12 mouse cellular contexts compared by ENCODE assay signal in genomic region chr12:117404157-117404752, GRCm38 (mm10).
DNase-seq lines count a peak whose midpoint lies in the region; ATAC-seq lines count a peak whose summit lies in the region.
"Had no signal": no experiment of that assay in that cellular context is flagged by ENCODE, and none has a peak within 500 bp of the region (broad histone marks: within the 10 kb centered on the region; RNA-seq: fewer than 3 reads in every experiment).

No protein-coding gene starts in this region.

- peak; percentile 66 for ATAC-seq in lung, embryonic 16.5 days (ENCODE audit: low read depth)
- no peak for ATAC-seq in forebrain, embryonic 16.5 days
- ATAC-seq: liver, embryonic 12.5 days had no signal

- peak overlapping the region; percentile 6 for H3K27ac ChIP-seq in lung, embryonic 16.5 days (ENCODE audit: low read length)
- H3K27ac ChIP-seq in forebrain, embryonic 16.5 days (ENCODE audit: low read length), result no peak overlapping the region
- H3K27ac ChIP-seq: embryonic facial prominence, embryonic 15.5 days; kidney, postnatal 0 days; liver, embryonic 12.5 days had no signal

- intact Hi-C loops in heart, postnatal 14 days (cut with DNase I), result no loop called here

- WGBS in lung, embryonic 16.5 days, result 35% methylated on average over 5 of the region's 5 CpGs
- 74% methylated on average over 5 of the region's 5 CpGs for WGBS in forebrain, embryonic 16.5 days

- H3K9me3 ChIP-seq in lung, embryonic 16.5 days (ENCODE audit: control insufficient read depth, low read length), result no peaks in the 10 kb centered on the region
- H3K9me3 ChIP-seq in forebrain, embryonic 16.5 days (ENCODE audit: control insufficient read depth, low read length), result no peaks in the 10 kb centered on the region
- H3K9me3 ChIP-seq: embryonic facial prominence, embryonic 15.5 days; liver, embryonic 12.5 days had no signal

- peak; percentile 29 to 64 for DNase-seq in adrenal gland, adult (ENCODE audit: inconsistent age in 2 of 2, low spot score in 1 of 2)
- no peak for DNase-seq in adrenal gland, adult 18-20 months (ENCODE audit: low spot score in 2 of 2)
- DNase-seq in lung, postnatal 36 days, result no peak
- peak; percentile 7 to 9 for DNase-seq in heart, postnatal 14 days
- DNase-seq in kidney, postnatal 4 days, result peak; percentile 10 to 24
- DNase-seq in spleen, adult 12 weeks (ENCODE audit: low spot score), result no peak

- H3K36me3 ChIP-seq in lung, embryonic 16.5 days (ENCODE audit: control insufficient read depth, insufficient read depth, low read length), result no peaks in the 10 kb centered on the region
- no peaks in the 10 kb centered on the region for H3K36me3 ChIP-seq in forebrain, embryonic 16.5 days (ENCODE audit: control insufficient read depth, insufficient read depth)
- H3K36me3 ChIP-seq: embryonic facial prominence, embryonic 15.5 days; liver, embryonic 12.5 days had no signal

- H3K4me1 ChIP-seq in lung, embryonic 16.5 days (replicated peaks; ENCODE audit: control insufficient read depth, insufficient read depth, low read length), result 0 out of 2 replicates have a peak, but pooled peaks cover 3% of the 10 kb centered on the region
- no peaks in the 10 kb centered on the region for H3K4me1 ChIP-seq in forebrain, embryonic 16.5 days (replicated peaks; ENCODE audit: control insufficient read depth, insufficient read depth, low read length)
- H3K4me1 ChIP-seq: liver, embryonic 12.5 days had no signal

- H3K27me3 ChIP-seq in lung, embryonic 16.5 days (ENCODE audit: control insufficient read depth, insufficient read depth, low read depth, low read length), result no peaks in the 10 kb centered on the region
- H3K27me3 ChIP-seq in forebrain, embryonic 16.5 days (replicated peaks; ENCODE audit: control insufficient read depth, insufficient read depth, low read length), result no peaks in the 10 kb centered on the region
- H3K27me3 ChIP-seq: embryonic facial prominence, embryonic 15.5 days had no signal

- no peak overlapping the region for H3K4me2 ChIP-seq in lung, embryonic 16.5 days (ENCODE audit: low read depth, low read length)
- no peak overlapping the region for H3K4me2 ChIP-seq in forebrain, embryonic 16.5 days (ENCODE audit: low read length)
- H3K4me2 ChIP-seq: embryonic facial prominence, embryonic 15.5 days; liver, embryonic 12.5 days had no signal

- H3K4me3 ChIP-seq in lung, embryonic 16.5 days (ENCODE audit: low read length), result no peak overlapping the region
- H3K4me3 ChIP-seq in forebrain, embryonic 16.5 days (replicated peaks; ENCODE audit: low read length), result no peak overlapping the region
- H3K4me3 ChIP-seq: embryonic facial prominence, embryonic 15.5 days; liver, embryonic 12.5 days; myocyte had no signal

- no peak overlapping the region for H3K9ac ChIP-seq in lung, embryonic 16.5 days (ENCODE audit: low read length)
- no peak overlapping the region for H3K9ac ChIP-seq in forebrain, embryonic 16.5 days (replicated peaks; ENCODE audit: low read depth, low read length)
- H3K9ac ChIP-seq: embryonic facial prominence, embryonic 15.5 days; liver, embryonic 12.5 days had no signal

Comparison
In these comparisons a context has a peak if more than half of its experiments do, and no peak if none do; other contexts are left out.
1. DNase-seq: peak in adrenal gland, adult (2 of 2), heart, postnatal 14 days (2 of 2) and kidney, postnatal 4 days (2 of 2); none in adrenal gland, adult 18-20 months (0 of 2), lung, postnatal 36 days (single experiment) and spleen, adult 12 weeks (single experiment).